Mouse (Mus musculus) embryonic facial prominence, embryonic 15.5 days (tissue): ENCODE measurements around the gene Tssc4. TPM values are rescaled to one million over a fixed set of nuclear protein-coding genes. Genes with fewer than 3 reads are reported as not detected.

Experiments used
- ATAC-seq: fragments of 200-750 bp; cut with Nextera tagmentation; 2 replicates; pipeline ENCODE4 v1.8.0; 2017; ENCODE audit warnings: low read depth, moderate TSS enrichment; ENCODE audit not compliant: insufficient number of reproducible peaks, low FRiP score, low TSS enrichment
- H3K27ac ChIP-seq: fragments of 300-500 bp; sonication (generic); replicated peaks from 2 replicates; pipeline ENCODE4 v1.5.1; 2015; ENCODE audit warnings: mild to moderate bottlenecking, inconsistent platforms
- H3K27me3 ChIP-seq: fragments of 300-500 bp; sonication (generic); 2 replicates; pipeline ENCODE4 v1.6.1; 2015; ENCODE audit warnings: inconsistent platforms
- H3K36me3 ChIP-seq: fragments of 300-500 bp; sonication (generic); 2 replicates; pipeline ENCODE4 v1.6.1; 2015; ENCODE audit warnings: mild to moderate bottlenecking, inconsistent platforms
- H3K4me1 ChIP-seq: fragments of 300-500 bp; sonication (generic); 2 replicates; pipeline ENCODE4 v1.6.1; 2015; ENCODE audit warnings: inconsistent platforms
- H3K4me2 ChIP-seq: fragments of 300-500 bp; sonication (generic); replicated peaks from 2 replicates; pipeline ENCODE4 v1.6.1; 2015; ENCODE audit warnings: mild to moderate bottlenecking, inconsistent platforms
- H3K4me3 ChIP-seq: fragments of 300-500 bp; sonication (generic); replicated peaks from 2 replicates; pipeline ENCODE4 v1.5.1; 2015; ENCODE audit warnings: mild to moderate bottlenecking, inconsistent platforms
- H3K9ac ChIP-seq: fragments of 300-500 bp; sonication (generic); 2 replicates; pipeline ENCODE4 v1.6.1; 2015; ENCODE audit warnings: inconsistent platforms
- H3K9me3 ChIP-seq: fragments of 300-500 bp; sonication (generic); replicated peaks from 2 replicates; pipeline ENCODE4 v1.6.1; 2016; ENCODE audit warnings: inconsistent platforms
- WGBS: fragments of 180-500 bp; shearing (Covaris S2); methylation state at CpG from one replicate; pipeline ENCODE4 v1.1.7; 2015; 5-methylcytosine and 5-hydroxymethylcytosine counted together
- polyA plus RNA-seq: library from polyadenylated mRNA; unstranded; fragments of >200 nt; fragmentation: Nextera tagmentation; extraction: Ambion mirVana; gene quantifications from 2 replicates; pipeline ENCODE4 v1.2.1, GENCODE M21; 2015

Gene Tssc4
- polyA plus RNA-seq, 1 experiment from 2014 or later, result 104 TPM

DNA sequence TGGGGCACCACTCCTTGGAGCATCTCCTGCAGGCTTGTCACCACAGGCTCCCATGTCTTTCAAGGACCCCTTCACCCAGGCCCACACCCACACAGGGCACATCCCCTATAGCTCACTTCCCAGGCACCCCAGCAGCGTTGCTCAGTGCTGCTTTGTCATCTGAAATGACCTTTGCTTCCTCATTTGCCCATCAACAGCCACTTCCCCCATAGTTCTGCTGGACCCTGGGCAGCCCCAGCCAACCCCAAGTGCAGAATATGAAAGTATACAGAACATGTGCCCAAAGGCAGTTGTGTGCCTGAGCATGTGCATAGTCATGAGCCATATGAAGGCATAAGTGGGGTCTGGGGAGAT, 26.5 kb downstream of the Tssc4 start:
- no peak overlapping the region for H3K9ac ChIP-seq
- H3K27me3 ChIP-seq, result no peaks in the 10 kb centered on the region; the same call in 1 of the 2 replicates
- H3K4me2 ChIP-seq, result no peak overlapping the region
- H3K36me3 ChIP-seq, result no peaks in the 10 kb centered on the region
- H3K9me3 ChIP-seq, result no peaks in the 10 kb centered on the region
- no peak overlapping the region for H3K27ac ChIP-seq
- ATAC-seq, result no peak
- 48% methylated on average over 1 of the region's 1 CpGs for WGBS
- H3K4me1 ChIP-seq, result peaks cover 10% of the 10 kb centered on the region; the same call in 1 of the 2 replicates
- H3K4me3 ChIP-seq, result no peak overlapping the region

DNA sequence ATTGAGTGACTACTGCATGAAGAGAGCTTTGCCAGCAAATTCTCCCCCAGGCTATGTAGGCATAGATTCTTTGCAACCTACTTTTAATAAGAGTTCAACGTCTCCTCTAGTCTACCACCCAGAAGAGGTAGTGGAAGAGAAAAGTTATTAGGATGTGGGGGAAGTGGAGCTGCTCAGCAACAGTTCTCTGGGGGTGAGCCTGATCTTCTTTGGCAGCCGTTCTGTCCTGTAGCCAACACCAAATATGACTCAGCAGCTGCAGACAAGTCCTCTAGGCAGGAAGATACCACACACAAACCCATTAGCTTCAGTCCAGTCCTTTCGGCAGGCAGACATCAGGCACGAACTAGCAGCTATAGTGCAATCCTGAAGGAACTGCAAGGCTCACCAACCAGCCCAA, 31.7 kb downstream of the Tssc4 start:
- no peaks in the 10 kb centered on the region for H3K36me3 ChIP-seq
- H3K4me1 ChIP-seq, result peaks cover 7% of the 10 kb centered on the region; the same call in 1 of the 2 replicates
- no peaks in the 10 kb centered on the region for H3K9me3 ChIP-seq
- WGBS, result 41% methylated on average over 4 of the region's 4 CpGs
- H3K27me3 ChIP-seq, result peaks cover 16% of the 10 kb centered on the region
- H3K4me2 ChIP-seq, result no peak overlapping the region
- H3K27ac ChIP-seq, result no peak overlapping the region
- H3K4me3 ChIP-seq, result no peak overlapping the region
- ATAC-seq, result no peak
- H3K9ac ChIP-seq, result no peak overlapping the region

- Histone ChIP-seq H3K27me3 (peaks cover 60% of the 10 kb centered on the region), H3K27ac (no peak overlapping the region), H3K4me1 (peaks cover 22% of the 10 kb centered on the region), H3K9me3 (no peaks in the 10 kb centered on the region), H3K36me3 (no peaks in the 10 kb centered on the region), H3K9ac (no peak overlapping the region), H3K4me3 (no peak overlapping the region), H3K4me2 (no peak overlapping the region)
- 53% methylated on average over 11 of the region's 11 CpGs for WGBS
- no peak for ATAC-seq
Observed at GRCm38 (mm10) chr7:143105258-143105897, 36.3 kb downstream of the Tssc4 start.

DNA sequence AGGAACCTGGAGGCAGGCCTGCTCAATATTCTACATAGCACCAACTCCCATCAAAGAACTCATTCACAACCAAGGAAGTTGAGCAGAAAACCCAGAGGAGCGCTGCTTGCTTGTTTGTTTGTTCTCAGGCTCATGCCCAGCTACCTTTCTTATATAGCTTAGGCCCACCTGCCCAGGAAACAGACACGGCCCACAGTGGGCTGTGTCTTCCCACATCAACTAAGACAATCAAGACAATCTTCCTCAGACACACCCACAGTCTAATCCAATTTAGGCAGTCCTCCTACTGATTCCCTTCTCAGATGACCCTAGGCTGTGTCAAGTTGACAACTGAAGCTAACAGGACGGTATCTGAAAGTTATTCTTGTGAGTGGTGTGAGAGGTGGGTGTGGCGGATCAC, 37.0 kb downstream of the Tssc4 start, which contains the start of gene Kcnq1:
Gene Kcnq1, plus strand, starts transcription at position 301 of the 400 bp plus-strand sequence.
- peak within 1 kb of the TSS; percentile 34 for H3K4me3 ChIP-seq
- peak within 1 kb of the TSS; percentile 65 for H3K4me2 ChIP-seq
- H3K27me3 ChIP-seq, result peaks cover 60% of the 10 kb centered on the region
- H3K9me3 ChIP-seq, result no peaks in the 10 kb centered on the region
- H3K27ac ChIP-seq, result no peak within 1 kb of the TSS
- 50% methylated on average over 4 of the region's 4 CpGs for WGBS
- peaks cover 15% of the 10 kb centered on the region for H3K4me1 ChIP-seq
- no peaks in the 10 kb centered on the region for H3K36me3 ChIP-seq
- no peak within 1 kb of the TSS for H3K9ac ChIP-seq
- no peak for ATAC-seq

GRCm38 (mm10) chr7:143106672-143107465, 37.8 kb downstream of the Tssc4 start:
- no peak overlapping the region for H3K9ac ChIP-seq
- peak overlapping the region; percentile 34 for H3K4me3 ChIP-seq
- no peak overlapping the region for H3K27ac ChIP-seq
- H3K4me2 ChIP-seq, result peak overlapping the region; percentile 65
- no peaks in the 10 kb centered on the region for H3K9me3 ChIP-seq
- peaks cover 15% of the 10 kb centered on the region for H3K4me1 ChIP-seq
- peak; percentile 37; the same call in 1 of the 2 replicates for ATAC-seq
- H3K36me3 ChIP-seq, result no peaks in the 10 kb centered on the region
- 7% methylated on average over 56 of the region's 57 CpGs for WGBS
- peaks cover 63% of the 10 kb centered on the region for H3K27me3 ChIP-seq

GRCm38 (mm10) chr7:143108200-143108599, 39.2 kb downstream of the Tssc4 start:
- ATAC-seq, result no peak
- H3K4me2 ChIP-seq, result no peak overlapping the region
- H3K9ac ChIP-seq, result no peak overlapping the region
- peaks cover 63% of the 10 kb centered on the region for H3K27me3 ChIP-seq
- H3K4me3 ChIP-seq, result no peak overlapping the region
- no peaks in the 10 kb centered on the region for H3K9me3 ChIP-seq
- WGBS, result 39% methylated on average over 5 of the region's 5 CpGs
- no peaks in the 10 kb centered on the region for H3K36me3 ChIP-seq
- no peak overlapping the region for H3K27ac ChIP-seq
- H3K4me1 ChIP-seq, result peaks cover 15% of the 10 kb centered on the region

DNA sequence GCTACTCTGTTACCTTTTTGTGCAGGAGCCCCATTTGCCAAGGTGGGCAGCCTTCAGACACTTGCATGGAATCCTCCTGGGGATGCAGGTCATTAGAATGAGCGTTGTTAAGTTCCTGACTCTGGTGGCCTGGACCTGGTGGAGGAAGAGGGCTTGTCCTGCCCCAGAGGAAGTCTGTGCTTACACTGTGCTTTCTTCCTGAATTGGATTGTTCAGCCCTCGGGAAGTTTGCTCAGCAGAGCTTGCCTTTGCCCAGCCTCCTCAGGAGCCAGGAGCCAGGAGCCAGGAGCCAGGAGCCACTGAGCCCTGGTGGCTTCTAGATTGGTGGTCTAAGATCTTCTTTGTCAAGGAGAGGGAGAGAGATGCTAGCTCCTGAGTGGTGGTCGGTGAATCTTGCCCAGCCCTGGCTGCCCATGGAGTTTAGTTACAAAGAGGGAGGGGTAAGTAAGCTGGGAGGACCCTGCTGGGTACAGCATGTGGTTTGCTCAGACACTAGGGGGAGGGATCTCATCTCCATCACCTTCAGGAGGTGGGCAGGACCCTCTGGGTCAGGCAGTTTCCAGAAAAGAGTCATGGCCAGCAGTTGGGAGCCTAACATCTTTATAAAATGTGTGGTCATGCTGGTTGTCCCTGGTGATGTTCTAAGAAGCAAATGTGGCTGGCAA, 40.1 kb downstream of the Tssc4 start:
- WGBS, result 20% methylated on average over 3 of the region's 3 CpGs
- H3K27me3 ChIP-seq, result peaks cover 63% of the 10 kb centered on the region
- peaks cover 15% of the 10 kb centered on the region for H3K4me1 ChIP-seq
- H3K27ac ChIP-seq, result no peak overlapping the region
- H3K4me3 ChIP-seq, result no peak overlapping the region
- H3K9ac ChIP-seq, result no peak overlapping the region
- H3K36me3 ChIP-seq, result no peaks in the 10 kb centered on the region
- no peak for ATAC-seq
- H3K4me2 ChIP-seq, result no peak overlapping the region
- H3K9me3 ChIP-seq, result no peaks in the 10 kb centered on the region

DNA sequence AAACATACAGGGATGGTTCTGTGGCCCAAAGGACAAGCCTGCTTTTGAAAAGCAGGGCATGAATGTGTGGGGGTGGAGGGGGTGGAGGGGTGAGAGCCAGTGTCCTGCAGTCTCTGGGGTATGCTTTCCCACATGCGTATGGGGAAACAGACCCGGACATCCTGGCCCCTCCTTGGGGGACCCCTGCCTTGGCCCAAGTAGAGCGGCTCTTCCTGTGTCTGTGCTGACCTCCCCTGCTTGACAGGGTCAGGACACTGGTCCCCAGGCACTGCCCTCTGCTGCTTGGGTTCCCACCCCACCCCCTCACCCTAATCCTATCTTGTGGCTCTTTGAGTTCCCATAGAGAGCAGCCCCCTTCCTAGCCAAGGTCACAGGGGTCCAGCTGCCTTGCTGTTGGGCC, 40.6 kb downstream of the Tssc4 start:
- ATAC-seq, result no peak
- Histone ChIP-seq H3K36me3 (no peaks in the 10 kb centered on the region), H3K27me3 (peaks cover 58% of the 10 kb centered on the region), H3K27ac (no peak overlapping the region), H3K4me3 (no peak overlapping the region), H3K4me1 (peaks cover 15% of the 10 kb centered on the region), H3K4me2 (no peak overlapping the region), H3K9me3 (0 out of 2 replicates have a peak, but pooled peaks cover under 1% of the 10 kb centered on the region), H3K9ac (no peak overlapping the region)
- WGBS, result 50% methylated on average over 3 of the region's 3 CpGs

GRCm38 (mm10) chr7:143110803-143111202, 41.8 kb downstream of the Tssc4 start:
- Histone ChIP-seq H3K27ac (no peak overlapping the region), H3K9me3 (0 out of 2 replicates have a peak, but pooled peaks cover 4% of the 10 kb centered on the region), H3K4me1 (peaks cover 15% of the 10 kb centered on the region), H3K36me3 (no peaks in the 10 kb centered on the region), H3K4me2 (no peak overlapping the region), H3K4me3 (no peak overlapping the region), H3K27me3 (peaks cover 47% of the 10 kb centered on the region), H3K9ac (no peak overlapping the region)
- WGBS, result 59% methylated on average over 1 of the region's 1 CpGs
- no peak for ATAC-seq

- Histone ChIP-seq H3K27me3 (peaks cover 38% of the 10 kb centered on the region), H3K4me1 (peaks cover 13% of the 10 kb centered on the region), H3K4me3 (no peak overlapping the region), H3K27ac (no peak overlapping the region), H3K36me3 (no peaks in the 10 kb centered on the region), H3K4me2 (no peak overlapping the region), H3K9me3 (0 out of 2 replicates have a peak, but pooled peaks cover 4% of the 10 kb centered on the region), H3K9ac (no peak overlapping the region)
- ATAC-seq, result no peak
- WGBS, result 63% methylated on average over 4 of the region's 4 CpGs
Observed at GRCm38 (mm10) chr7:143111719-143112118, 42.7 kb downstream of the Tssc4 start.

DNA sequence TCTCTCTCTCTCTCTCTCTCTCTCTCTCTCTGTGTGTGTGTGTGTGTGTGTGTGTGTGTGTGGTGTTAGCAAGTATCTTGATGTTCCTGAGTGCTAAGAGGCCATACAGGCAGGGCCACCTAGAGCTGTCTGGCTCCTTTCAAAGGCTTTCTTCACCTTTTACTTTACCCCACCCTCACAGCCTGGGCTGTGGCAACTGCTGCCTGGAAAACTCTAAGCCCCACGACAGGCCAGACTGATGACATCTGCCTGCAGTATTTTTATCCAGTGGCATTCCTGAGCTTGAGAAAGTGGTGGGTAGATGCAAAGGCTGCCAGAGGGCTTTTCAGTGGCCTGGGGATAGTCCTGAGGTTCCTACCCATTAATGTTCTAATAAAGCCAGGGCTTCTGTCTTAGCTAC, 43.3 kb downstream of the Tssc4 start:
- Histone ChIP-seq H3K36me3 (no peaks in the 10 kb centered on the region), H3K4me2 (no peak overlapping the region), H3K4me3 (no peak overlapping the region), H3K9me3 (0 out of 2 replicates have a peak, but pooled peaks cover 4% of the 10 kb centered on the region), H3K27me3 (peaks cover 31% of the 10 kb centered on the region), H3K4me1 (peaks cover 7% of the 10 kb centered on the region), H3K9ac (no peak overlapping the region), H3K27ac (no peak overlapping the region)
- WGBS, result 10% methylated on average over 1 of the region's 1 CpGs
- ATAC-seq, result no peak
